Mouse (Mus musculus) cerebellum, adult 9-11 months (tissue): ENCODE measurements at regions not wholly inside any gene's neighbourhood (a gene's known extent, or its start where the extent isn't known, plus 50 kb on each side); places are given as distances from the start of the nearest gene placed in this dataset.
A peak's percentile ranks its signal among the peaks of the same experiment; 100 is the strongest.
"Not testable (repeated sequence)": the region's sequence is repeated elsewhere in the genome, so short reads cannot be mapped to it uniquely, and the experiment has no call there.

Experiments used
- DNase-seq: peaks from one replicate; pipeline ENCODE4 v3.0.0; 2022

DNA sequence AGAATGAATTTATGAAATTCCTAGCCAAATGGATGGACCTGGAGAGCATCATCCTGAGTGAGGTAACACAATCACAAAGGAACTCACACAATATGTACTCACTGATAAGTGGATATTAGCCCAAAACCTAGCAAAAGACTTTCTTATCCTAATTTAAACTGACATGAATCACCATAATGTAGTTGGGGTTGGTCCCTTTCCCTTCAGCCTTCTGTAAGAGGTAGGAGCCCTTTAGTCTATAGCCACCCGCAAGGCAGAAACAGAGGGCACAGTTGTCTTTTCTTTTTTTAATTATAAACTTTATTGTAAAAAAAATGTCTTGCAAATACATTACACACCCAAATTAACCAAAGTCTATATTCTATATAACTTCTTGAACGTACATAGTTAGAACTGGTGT, 81.3 kb downstream of the Ogfrl1 start:
- not testable (repeated sequence) for DNase-seq

DNA sequence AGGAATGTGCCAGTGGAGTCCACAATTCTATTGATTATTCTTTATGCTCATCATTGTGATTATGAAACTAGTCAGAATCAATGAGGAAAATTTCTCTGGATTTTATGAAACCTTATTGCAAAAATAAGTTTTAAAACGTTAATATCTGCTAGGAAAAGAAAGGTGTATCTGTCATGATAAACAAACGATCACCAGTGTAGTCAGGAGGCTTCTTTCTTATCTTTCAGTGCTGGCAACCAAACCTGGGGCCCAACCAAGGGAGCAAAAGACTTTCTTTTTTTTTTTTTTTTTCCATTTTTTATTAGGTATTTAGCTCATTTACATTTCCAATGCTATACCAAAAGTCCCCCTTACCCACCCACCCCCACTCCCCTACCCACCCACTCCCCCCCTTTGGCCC, 82.7 kb downstream of the Ogfrl1 start:
- DNase-seq = not testable (repeated sequence)

DNA sequence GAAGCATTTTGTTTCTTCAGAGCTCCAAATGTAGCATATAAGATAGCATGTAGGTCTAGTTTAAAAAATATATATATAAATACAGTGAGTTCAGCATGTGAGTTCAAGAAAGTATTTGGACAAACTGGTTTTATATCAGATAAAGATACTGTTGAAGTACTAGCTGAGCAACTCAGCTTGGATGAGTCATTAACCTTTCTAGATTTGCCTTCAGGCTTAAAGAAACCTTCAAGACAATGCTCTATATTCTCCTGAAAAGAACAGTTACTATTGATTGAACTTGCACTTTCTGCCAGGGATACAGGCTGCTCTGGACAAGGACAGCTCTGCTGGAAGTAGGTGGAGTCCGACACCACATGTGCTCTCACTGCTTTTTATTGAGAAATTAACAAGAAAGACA, 104.9 kb downstream of the Ogfrl1 start:
- DNase-seq = no peak

DNA sequence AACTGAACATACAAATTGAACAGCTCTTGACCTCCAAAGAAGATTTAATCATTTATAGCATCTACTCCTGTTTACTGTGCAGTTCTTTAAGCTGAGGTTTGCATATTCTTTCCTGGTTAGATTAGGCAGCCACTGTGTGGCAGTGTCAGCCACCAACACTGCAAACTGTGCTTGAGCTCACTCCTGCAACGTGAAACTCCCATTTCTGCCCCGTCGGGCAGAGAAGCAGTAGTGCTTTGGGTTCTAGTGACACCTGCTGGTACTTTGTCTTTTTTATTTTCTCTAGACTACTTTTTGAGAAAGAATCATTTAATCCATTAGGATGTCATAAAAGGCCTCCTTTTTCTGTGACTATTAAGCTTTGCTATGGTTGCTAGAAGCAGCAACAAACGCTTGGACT, 110.8 kb downstream of the Ogfrl1 start:
- DNase-seq = peak; percentile 42

DNA sequence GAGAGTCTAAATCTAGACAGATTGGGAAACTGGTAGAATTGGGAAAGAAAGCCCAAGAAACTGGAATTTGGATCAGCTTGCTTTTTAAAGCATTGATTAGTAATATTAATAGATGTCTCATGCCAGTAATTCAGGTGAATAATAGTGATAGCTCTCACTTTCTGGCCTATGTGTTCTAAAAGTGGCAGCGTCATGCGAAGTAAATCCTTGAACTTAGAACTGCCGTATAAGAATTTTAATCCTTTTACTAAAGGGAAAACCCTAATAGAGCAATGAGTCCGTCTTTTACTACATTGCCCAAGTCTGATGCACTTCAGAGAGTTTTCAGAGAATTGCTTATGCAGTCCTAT, 114.7 kb downstream of the Ogfrl1 start:
- no peak for DNase-seq

DNA sequence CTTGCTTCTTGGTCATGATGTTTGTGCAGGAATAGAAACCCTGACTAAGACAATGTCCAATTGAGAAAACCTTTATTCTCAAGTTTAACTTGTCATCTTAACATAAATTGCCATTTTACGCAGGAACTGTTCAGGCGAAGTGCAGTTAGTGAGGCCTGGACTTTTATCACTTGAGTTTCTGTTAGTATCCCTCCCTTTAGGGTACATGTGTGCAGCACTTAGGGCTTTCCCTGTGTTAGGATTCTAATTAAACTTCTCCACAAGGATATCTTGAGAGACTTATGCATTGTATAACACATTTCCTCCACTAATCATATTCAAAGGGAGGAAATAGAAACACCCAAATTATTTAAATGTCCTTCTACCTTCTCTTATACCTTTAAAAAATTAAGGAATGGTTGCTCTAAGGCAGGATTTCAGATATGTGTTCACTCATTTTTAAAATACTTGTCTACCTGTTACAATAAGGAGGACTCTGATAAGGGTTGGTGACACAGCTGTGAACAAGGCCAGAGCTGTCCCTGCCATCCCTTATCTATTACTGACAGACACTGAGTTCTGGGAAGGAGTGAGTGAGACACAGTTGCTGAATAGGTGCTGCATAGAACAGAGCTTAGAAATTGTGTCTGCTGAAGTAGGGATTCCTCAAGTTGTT, 115.2 kb downstream of the Ogfrl1 start:
- no peak for DNase-seq

DNA sequence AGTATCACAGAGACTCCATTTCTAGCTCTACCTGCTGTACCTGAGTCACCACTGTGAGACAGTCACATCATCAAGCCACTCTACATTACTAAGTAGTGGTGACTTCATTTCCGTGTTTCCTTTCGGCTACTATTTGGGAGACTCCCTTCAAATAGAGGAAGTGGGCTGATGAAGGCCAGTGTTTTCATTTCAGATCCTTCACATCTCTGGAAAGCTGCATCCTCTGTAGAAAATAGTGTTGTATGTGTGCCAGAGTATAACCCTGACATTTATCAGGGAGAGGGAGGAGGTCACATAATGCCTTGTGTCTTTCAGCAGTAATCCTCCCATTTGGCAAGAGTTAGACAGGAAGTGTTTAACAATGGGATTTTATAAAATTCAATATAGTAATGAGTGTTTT, 117.7 kb downstream of the Ogfrl1 start:
- no peak for DNase-seq

DNA sequence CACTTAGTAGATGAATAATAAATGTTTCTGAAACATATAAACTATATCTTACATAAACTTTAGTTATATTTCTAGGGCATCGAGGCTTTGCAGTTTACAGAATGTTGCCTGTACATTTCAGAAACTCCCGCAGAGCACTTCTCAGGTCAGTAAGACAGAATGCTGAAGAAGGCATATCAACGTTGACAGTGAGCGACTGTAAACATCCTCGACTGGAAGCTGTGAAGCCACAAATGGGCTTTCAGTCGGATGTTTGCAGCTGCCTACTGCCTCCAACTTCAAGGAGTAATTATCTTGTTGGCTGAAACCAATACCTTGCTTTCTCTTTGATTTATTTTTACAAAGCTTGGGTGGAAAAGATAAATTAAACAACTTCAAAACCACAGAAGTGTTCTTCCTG, 125.5 kb downstream of the Ogfrl1 start:
- no peak for DNase-seq

DNA sequence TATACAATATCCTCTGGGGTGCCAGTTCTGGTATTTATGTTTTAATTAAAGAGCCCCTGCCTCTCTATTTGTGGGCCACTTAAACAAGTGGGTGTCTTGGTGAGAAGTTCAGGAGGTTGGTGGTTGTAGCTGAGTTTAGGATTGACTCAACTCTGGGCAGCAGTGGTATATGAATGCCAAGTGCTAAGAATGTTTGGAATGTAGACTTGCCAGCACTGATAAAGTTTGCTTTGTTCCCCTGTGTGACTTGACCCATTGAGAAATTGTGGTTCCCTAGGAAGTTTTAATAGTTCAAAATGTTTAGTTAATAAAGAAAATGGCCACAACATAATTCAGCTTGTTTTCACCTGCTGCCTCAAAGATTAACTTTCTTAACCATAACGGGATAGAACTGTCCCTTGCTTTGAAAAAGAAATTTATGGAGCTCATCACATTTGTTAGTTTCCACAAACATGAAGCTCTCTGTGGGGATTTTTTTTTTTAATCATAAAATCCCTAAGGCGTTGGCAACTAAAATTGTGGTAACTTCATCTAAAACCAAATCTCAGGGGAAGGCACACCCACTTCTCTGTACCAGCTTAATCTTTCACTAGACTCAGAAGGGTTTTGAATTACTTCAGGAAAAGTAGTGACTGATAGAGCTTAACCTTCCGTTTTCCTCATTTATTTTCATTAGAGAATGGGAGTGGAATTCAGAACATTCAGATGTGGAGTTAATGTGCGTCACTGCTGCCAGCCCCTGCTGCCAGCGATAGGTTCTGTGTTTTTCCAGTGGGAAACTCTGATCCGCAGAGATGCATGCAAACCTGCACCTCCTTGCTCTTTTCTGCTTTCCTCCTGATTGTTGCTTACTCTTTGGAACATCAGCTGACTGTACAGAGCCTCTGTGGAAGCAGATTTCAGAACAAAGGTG, 126.4 kb downstream of the Ogfrl1 start:
- DNase-seq = no peak

DNA sequence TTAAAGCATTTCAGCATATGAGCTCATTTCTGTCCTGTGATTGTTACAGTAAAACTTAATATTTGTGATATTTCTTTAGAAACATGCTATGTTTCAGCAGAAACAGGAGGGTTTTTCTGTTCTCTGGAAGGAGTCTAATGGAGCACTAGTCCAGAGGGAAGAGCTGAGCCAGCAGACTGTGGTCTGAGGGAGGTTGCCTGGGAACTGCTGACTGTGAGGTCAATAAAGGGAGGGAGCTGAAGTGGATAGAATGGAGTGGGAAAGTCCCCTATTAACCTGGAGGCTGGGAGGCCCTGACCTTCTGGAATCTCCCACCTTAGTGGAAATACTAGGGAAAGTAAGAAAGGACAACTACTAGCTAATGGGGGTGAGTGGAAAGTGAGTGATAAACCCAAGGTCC, 129.5 kb downstream of the Ogfrl1 start:
- DNase-seq = no peak

DNA sequence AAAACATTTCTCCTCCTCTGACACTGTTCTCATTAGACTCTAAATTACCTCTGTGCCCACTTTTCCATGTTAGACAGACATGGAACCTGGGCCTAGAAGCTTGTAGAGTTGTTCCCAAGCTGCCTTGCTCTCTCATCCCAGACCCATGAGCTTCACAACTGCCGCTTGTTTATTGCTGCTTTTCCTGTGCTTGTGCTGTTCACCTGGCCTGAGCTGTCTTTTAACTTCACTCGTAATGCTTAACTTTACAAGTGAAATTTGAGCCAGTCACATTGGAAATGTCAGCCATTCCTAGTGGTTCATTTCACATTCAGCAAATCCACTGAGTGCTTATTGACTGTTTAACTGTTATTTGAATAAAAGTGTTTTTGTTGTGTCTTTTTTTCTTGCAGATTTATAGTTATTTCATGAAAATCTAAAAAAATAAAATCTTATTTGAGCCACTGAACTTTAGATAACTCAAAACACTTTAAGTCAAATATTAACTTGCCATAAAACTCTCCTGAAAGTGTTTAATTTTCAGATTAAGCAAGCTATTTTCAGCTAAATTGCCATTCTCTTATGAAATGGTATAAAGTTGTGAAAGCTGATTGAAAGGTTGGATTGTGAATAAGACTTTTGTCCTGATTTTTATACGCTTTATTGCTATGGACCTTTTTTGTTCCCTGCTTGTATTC, 131.9 kb downstream of the Ogfrl1 start:
- DNase-seq = no peak

DNA sequence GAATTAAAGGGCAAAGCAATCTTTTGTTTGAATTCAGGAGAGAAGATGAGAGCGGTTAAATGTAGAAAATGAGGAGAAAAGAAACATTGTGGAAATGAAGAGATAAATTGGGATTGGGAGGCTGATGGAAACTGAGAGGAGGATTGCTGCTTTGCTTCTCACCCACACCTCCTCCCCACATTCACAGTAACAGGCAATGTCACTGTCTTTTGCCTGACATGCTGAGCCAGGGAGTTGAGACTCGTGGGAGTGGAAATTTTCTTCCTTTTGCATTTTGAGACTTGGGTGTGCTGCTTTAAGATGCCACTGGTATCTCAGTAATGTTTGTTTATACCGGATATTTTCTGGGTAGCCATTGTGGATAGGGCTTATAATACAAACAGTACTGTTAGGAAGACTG, 133.3 kb downstream of the Ogfrl1 start:
- no peak for DNase-seq

DNA sequence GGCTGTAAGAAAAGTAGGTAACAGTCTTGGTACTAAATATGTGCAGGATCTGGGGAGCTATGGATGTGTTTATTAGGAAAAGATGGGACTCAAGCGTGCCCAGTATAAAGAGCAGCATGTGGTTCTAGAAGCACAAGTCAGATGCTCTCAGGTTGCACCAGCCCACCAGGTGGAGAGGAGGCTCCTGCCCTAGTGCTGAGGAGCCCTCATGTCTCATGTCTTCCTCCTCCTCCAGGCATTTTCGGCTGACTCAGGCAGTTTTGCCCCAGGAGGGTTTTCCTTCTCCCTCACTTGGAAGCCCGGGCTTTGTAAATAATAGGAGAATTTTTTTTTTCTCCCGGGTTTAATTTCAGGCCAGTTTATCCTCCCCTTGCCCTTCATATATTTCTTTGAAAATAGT, 133.8 kb downstream of the Ogfrl1 start:
- no peak for DNase-seq

DNA sequence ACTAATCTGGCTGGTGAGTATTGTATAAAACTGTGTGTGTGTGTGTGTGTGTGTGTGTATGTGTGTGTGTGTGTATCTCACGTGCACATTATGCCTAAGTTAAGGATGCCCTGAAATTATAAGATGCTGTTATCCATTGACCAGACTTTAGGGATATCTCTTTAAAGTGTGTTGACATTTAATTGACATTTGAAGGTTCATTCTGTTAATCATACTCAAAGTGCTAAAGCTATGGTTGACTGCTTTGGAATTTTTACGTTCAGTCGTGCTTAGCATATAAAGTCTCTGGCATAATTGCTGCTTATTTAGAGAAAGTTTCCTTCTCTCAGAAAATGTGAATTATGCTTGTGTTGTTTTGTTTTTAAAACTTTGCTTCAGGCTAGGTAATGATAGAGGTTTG, 135.9 kb downstream of the Ogfrl1 start:
- no peak for DNase-seq

DNA sequence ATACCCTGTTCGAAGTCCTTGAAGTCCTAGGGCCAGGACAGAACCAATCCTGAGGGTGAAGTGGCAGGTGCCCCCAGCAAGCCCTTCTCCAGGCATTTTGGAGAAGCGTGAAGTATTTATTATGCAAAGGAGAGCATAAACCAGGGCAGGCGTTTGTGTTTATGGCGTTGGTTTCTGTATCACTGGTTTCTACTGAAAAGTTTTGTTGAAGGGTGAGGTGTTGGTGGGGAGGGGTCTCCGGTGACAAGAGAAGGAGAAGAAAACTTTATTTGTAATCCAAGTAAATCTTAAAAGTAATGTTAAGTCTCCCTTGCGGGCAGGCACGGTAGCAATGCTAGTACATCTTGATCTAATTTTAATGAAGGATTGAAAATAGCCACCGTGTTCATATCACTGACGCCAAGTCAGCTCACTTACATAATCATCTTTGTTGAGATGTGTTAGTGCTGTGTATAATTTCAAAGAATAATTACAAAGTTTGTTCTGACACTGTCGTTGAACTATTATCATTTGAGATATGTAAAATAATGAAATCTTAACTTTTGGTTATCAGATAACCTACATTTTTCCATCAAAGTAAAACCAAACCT, 140.2 kb downstream of the Ogfrl1 start:
- DNase-seq = peak; percentile 28

DNA sequence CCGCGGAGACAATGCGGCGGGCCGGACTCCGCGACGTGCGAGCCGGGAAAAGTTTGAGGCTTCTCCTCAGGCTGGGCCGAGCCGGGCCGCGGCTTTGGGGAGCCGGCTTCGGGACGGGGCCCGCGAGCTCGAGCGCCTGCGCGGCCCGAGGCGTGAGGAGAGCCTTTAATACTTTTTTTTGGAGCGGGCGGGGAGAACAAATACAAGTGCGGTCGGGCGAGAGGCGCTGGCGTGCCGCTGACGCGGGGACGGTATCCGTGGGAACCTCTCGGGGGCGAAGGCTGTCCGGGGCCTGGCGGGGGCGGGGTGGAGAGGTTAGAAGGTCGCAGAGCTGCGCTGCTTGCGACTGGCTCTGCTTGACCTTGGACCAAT, 141.0 kb downstream of the Ogfrl1 start:
- peak; percentile 83 for DNase-seq

DNA sequence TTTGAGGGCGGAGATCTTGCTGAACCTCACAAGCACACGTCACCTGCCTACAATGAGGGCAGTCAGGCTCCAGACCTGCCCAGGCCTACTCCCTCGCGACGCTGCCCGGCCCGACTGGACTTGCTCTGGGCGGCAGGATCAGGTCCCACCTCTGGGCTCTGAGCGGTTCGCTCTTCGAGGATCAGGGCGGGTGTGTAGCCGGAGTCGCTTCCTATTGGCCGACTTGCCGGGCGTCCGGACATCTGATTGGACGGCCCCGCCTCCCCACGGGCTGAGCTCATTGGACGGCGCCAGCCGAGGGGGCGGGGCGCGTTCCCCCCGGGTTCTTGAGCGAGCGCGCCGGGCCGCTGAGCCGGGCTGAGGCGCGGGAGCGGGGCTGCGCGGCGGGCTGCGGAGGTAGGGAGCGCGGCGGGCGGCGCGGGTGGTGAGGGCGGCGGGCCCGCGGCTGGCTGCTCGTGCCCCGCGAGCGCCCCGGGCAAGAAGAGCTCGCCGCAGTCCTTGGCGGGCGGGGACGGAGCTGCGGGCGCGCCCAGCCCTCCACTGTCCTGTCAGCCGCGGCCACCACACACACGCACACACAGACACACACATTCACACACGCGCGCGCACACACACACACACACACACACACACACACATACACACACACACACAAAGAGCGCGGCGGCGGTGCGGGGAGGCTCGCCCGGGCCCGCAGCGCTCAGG, 141.5 kb downstream of the Ogfrl1 start:
- peak; percentile 99 for DNase-seq

DNA sequence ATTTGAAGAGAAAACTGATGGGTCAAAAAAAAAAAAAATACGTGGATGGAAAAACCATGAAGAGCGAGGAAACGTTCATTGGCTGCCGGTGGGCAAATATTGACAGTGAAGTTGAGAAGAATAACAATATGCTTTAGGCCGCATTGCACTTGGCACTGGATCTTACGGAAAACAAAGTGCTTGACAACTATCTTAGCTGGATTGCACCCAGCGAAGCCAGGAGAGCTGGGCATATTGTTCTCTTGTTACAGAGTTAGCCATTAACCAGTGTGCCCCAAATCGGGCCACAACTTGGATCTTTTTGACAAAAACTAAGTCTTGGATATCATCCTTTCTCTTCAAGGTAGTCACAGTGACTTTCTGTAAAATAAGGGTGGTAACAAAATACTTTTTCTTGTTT, 143.3 kb downstream of the Ogfrl1 start:
- peak; percentile 17 for DNase-seq

DNA sequence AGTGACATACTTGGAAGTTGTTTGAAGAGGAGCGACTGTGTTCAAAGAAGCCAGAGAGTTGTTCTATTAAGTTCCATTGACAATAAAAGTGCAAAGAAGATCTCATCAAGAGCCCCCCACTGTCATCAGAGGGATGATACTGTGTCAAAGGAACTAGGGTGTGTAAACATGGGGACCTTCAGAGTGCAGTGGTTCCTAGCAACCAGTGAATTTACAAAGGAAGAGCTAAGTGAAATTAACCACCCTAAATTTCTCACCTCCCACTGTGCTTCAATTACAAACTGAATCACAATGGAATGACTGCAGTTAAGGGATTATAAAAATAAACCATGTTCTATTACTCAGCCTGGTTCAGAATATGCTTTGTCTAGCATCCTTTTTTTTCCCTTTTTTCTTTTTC, 129.5 kb upstream of the 4933415F23Rik start:
- DNase-seq = no peak

DNA sequence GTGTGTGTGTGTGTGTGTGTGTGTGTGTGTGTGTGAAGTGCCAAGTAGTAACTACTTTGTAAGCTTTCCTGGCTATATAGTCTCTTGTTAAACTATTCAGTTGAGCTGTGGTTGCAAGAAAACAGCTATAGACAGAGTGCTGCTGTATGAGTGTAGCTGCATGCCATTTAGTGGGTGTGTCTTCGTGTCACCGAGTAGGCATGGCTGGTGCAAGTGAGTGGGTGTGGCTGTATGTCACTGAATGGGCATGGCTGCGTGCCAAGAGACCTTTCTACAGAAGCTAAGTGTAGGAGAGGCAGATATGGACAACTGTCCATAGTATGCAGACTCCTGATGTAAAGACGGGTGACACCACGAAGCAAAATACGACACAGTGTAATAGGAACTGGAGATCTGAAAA, 126.4 kb upstream of the 4933415F23Rik start:
- no peak for DNase-seq

DNA sequence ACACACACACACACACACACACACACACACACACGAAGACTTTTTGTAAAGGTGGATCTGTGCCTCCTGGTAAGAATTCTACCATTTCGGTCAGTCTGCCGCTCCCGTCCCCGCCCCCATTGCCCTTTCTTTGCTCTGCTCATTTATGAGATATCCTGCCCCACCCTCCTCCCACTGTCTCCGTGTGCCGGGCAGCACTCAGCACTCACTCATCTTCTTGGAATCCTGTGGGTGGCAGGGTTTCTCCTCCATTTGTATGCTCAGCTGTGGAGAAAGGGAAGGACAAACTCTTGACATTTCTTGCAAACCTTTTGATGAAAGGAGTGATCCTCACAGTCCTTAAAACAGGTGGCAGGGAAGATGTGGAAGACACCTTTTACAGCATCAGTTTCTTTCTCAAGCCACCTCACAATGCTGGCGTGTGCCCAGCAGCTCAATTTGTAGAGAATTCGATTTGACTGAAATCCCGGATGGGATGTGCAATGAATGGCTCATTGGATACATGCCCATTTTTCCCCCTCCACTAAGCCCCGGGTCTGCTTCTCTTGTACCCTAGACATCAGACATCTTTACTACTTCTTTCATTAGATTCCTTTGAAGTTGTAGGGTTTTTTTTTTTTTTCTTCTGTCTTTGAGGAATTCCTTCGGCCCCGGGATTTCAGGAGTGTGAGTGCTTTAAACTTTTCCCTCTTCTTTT, 112.6 kb upstream of the 4933415F23Rik start:
- DNase-seq = no peak

DNA sequence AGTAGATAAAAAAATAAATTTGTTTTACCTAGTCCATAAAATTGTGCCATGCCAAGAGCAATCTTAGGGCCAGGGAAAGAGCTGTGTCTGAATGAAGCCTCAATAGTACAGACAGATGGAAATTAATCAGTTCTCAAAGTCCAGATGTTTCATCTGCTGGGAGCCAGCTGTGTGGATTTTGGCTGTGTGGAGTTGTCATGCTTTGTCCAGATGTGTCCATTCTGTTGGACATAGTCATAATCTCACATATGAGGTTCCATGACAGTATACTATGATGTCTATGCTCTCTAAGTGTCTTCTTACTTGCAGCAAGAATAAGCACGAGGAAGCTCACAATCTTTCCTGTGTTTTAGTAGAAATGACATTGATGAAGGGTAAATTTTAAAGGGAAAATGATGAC, 105.8 kb upstream of the 4933415F23Rik start:
- DNase-seq = no peak
